Mouse (Mus musculus): ENCODE measurements at regions not wholly inside any gene's neighbourhood (a gene's known extent, or its start where the extent isn't known, plus 50 kb on each side); places are given as distances from the start of the nearest gene placed in this dataset.
A peak's percentile ranks its signal among the peaks of the same experiment; 100 is the strongest.
"Not testable (repeated sequence)": the region's sequence is repeated elsewhere in the genome, so short reads cannot be mapped to it uniquely, and the experiment has no call there.

DNA sequence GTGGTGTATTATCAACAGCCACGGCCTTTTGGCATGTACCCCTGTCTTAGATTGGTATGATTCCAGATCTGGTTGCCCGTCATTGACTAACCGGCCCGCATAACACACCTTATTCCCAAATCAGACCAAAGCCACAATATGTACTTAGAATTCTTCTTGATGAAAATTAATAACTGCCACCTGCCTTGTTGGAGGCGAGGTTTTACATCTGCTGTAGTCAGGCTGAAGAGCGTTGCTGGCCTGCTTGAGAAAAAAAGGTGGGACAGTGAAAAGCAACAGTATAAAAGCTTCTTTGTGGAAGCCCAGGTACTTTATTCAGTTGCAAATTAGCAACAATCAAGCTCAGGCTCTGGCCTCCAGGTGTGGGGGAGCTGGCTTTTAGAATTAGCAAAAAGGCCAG lies 223.6 kb upstream of the Car8 start:
- not testable (repeated sequence) for DNase-seq

DNA sequence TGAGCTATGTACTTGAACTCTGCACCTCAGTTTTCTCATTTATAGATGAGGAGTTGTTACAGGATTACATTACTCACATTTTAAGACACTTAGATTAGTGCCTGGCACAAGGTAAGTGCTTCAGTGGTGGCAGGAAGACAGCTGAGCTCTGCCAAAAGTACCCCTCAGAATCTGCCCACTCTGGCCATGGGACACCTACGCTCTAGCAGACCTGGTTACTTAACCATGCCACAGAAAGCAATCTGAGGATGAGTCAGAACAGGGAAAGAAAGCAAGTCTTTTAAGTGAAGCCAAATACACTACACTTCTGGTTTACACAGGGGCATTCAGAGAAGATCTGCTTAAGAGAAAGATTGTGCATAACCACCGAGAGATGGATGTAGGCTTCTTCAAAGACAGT lies 215.5 kb upstream of the Car8 start:
- no peak for DNase-seq

DNA sequence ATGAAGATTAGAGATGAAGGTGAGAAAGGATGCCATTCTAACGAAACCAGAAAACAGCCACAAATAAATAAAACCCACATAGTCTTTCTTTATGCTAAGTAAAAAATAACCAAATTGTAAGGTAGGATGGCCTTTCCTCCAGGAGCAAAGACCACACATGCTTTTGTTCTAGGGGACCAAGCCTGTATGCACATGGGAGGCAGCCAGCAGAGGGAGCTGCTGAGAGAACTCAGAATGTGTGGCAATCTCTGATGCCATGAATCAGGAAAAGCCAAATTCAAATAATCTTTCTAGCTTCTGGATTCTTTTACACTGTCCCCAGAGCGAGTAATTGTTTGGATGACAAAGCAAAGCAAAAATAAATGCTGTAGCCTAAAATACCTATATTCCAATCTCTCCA lies 193.6 kb upstream of the Car8 start:
- DNase-seq = no peak

DNA sequence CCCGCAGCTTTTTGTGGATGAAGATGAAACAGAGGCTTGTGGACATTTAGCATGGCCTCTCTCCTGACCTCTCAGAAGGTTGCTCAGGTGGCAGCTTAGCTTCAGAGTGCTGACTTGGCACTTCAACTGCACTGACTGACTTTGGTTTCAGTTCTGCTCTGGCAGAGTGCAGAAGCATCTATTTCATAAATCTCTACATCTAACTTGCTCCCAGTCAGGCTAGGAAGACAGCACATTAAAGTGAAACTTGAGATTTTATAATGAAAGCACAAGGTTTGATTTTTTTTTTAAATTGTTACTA lies 192.1 kb upstream of the Car8 start:
- DNase-seq = no peak

DNA sequence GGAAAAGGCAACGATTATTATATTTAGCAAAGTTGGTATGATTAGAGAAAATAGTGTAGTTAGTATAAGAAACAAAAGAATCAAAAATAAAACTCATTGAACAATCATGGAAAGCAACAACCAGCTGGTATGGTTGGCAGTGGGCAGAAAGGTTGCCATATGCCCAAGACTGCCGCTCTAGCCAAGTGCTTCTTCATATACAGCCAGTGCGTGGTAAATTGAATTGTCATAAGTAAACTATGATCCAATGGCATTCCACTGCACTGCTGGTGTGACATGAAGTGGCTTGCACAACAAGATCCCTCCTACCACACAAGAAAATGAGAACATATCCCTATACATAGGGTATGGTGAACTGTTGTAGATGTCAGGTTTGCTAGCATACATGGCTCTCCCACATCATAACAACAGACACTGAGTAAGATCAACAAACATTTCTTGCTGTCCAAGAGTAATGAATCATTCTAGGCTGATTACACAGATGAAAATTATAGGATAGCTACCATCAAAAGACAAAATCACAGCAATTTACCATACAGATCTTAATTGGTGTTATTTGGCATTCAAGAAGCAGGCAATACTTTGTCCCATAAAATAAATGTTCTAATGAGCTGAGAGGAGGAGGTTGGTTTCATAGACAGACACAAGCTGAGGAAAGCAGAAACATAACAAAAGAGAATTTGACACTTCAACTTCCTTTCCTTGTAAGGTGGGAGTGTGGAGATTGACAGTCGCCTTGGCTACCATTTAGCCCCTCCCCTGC lies 191.6 kb upstream of the Car8 start:
- peak; percentile 4 for DNase-seq

DNA sequence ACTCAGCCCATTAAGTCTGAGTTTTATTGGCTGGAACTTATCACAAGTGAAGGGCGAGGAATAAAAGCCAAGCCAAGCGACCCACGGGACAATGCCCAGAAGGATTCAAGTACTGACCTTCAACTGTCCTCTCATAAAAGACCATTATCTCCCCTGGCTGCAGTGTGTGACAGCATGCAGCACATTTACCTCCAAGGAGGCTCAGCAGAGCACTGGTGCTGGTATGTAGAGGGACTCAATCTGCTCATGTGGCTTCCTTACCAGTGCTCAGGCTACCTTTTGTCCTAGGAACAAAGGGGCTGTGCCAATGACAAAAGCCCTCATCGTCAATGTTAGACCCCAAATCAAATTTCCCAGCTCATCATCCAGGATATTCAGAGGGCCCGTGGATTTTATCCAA lies 190.9 kb upstream of the Car8 start:
- DNase-seq = no peak

DNA sequence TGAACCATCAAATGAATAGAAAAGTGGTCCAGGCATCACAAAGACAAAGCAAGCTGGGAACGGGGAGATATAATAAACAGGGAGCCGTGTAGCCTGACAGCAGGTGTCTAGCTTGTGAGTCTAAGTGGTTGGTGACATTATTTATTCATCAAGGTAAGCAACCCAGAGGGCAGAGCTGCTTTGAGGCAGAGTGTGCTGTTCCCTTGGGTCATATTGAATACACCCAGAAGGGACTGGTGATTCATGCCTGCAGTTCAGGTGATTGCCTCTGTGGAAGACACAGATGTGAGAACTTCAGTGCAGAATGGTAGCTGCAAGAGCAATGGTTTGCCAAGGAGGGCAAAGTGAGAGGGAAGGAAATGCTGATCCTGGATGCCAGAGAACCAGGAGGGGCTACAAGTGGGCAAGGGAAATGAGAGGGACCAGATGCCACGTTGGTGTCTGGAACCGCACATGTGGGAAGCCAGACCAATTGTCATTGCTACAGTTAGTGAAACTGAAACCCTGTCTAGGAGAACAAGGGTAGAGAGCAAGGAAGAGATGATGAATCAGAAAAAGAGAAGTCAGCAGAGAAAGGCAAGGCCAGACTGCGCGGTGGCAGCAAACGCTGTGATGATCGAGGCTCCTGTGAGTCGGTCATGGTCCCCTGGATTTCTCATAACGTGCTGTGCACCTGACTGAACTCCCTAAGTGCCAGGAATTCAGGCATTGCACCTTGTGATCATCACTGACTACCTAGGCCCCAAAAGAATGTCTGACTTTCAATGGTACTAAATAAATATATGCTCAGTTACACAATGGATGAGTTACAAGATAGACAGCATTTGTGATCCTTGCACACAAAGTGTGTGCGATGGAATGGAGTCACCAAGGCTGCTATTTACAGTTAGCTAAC lies 190.0 kb upstream of the Car8 start:
- DNase-seq = no peak

DNA sequence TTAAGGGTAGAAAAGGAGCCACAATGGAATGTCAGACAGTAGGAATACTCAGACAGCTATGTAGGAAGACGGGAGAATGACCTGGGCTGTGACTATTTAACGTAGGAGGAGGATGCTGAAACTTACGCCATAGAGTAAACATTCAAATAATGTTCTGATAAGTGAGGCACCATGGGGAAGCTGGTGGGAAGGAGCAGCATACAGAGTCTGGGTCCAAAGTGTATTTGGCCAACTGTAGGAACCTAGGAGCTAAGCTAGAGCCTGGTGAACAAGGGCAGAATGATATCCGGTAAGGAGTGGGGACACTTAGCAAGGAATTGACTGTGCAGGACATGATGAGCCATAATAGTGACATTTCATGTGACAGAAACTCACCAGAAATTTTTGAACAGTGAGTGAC lies 189.0 kb upstream of the Car8 start:
- DNase-seq = no peak

DNA sequence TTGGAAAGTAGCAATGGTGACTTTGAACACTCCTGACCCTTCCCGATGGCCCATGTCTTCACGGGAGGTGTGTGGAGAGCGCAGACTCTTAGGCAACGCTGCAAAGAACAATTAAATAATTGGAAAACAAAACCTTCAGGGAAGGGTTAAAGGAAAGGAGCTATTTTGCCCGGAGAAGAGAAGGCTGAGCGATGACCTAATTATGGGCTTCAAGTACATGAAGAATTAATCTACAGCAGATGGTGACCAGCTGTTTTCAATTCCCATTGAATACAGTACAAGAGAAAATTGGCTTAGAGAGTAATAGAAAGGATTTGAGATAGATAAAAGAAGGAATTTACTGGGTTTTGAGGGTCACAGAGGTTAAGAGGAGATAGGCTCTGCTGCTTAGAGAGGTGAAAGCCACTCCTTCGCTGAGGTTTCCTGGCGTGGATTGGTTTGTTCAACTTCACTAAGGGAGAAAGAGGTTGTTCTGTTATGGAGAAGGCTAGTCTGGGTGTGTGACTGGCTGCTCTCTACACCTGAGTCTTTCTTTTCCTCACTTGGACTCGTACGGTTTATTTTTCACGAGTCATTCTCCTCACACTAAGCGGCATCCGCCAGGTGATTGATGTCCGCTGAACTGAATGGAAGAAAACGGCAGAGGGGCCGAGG lies 184.7 kb upstream of the Car8 start:
- DNase-seq = no peak

DNA sequence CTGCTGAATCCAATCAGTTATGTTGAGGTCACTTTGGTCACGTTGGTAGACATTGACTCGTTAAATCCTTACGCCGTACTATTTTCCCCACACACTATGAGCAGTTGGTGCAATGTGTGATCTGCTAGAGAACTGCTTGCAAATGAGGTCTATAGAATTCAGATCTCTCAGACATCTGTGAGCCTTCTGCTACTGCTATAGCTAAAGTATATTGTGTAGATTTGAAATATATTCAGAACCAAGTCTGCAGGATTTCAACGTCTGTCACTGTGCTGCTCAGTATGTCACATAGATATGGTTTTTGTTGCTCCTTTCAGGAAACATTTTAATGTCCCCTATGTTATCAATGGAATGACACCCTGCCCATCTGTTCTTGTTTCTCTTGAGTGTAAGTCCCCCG lies 182.4 kb upstream of the Car8 start:
- DNase-seq = no peak

DNA sequence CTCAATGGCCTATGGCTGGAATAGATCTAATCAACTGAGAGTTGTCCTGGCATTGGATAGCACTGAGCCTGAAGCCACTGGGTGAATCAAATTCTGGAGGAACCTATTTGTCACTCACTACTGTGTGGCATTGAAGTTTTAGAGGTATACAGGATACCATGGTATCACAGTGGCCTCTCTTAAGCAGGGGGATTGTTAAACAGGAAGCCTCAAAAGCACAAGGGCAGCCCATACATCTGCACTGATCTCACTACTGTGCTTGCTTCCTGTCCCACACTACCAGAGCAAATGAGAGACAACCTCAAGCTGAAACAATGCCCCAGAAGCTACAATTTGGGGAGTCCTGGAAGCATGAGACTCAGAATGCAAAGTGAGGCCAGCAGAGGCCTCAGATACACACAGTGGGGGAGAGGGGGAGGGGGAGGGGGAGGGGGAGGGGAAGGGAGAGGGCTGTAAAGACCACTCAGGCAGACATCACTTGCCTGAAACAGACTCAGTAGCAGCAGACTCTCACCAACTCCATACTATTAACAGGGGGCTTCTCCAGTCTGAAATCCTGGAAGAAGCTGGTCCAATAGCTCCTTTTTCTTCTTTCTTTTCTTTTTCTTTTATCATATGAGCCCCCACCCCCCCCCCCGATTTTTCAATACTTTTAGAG lies 179.7 kb upstream of the Car8 start:
- no peak for DNase-seq

DNA sequence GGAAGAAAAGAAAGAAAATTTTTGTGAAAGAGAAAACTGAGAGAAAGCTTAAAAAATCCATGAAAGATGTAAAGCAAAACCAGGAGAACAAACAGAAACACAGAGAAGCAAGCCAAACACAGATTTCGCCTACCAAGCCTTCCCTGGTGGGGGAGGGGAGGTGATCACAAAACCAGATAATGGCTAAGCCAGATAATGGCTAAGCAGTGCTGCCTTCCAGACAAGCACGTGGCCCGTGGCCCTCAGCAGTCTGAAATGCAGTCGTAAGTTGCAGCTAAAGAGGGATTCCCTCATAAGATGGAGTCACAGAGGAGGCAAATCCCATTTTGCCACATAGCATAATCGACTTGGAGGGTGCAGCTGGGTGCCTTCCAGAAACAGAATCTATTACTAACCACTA lies 179.0 kb upstream of the Car8 start:
- no peak for DNase-seq

DNA sequence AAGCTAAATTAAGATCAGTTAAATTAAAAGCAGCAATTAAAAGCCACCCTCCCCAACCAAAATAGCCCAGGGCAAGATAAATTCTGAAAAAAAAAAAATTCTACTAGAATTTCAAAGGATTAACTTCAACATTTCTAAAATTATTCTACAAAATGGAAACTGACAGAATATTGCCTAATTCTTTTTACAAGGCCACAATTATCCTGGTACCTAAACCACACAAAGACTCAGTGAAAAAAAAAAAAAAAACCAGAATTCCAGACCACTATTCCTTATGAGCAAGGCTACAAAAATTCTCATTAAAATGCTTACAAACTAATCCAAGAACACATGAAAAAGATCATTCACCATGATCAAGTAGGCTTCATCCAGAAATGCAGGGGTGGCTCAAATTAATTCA lies 174.5 kb upstream of the Car8 start:
- no peak for DNase-seq

DNA sequence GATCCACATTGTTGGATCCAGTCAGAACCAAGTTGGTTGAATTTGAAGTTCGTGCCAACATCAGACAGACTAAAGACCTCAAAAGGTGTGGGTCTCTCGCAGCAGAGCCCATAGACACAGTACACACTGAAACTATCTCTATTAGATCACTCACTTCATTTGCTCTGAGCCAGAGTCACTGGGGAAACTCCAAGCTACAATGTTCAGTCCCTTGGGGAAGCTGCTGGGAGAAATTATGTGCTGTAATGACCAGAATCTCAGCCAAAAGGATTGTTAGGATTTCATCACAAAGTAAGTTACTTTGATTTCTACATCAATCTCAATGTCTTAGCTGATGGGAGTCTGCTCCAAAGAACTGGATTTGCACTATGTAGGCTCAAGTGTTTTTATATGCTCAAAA lies 161.2 kb upstream of the Car8 start:
- no peak for DNase-seq

DNA sequence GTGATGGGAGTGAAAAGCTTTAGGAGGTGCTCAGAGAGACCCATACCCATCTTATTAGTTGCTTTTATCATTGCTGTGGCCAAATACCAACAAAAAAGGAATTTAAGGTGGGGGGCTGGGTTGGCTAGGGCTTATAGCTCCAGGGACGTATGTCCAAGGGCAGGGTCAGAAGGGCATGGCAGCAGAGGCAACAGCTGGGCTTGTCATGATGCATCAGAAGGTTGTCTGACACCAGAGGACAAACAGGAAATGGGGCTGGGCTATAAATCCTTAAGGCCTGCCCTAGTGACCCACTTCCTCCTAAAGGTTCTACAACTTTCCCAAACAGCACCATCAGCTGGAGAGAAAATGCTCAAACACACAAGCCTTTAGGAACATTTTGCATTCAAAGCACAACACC lies 160.6 kb upstream of the Car8 start:
- no peak for DNase-seq

DNA sequence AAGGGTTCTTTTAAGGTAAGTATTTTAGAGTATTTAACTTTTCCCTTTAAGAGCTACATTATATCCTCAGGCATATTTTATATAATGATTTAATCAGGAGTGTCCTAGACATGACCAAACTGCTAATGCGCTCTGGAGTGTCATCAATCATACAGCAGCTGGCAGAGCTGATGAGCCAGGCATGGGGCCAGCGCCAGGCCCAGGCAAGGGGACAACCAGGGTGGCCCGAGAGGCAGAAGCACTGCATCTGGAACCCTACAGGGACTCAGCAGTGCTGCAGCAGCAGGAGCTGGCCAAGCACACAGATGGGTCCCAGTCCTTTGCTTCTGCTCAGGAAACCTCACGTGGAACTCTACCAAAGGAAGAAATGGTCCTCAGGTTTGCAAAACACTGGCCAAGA lies 160.1 kb upstream of the Car8 start:
- DNase-seq = no peak

DNA sequence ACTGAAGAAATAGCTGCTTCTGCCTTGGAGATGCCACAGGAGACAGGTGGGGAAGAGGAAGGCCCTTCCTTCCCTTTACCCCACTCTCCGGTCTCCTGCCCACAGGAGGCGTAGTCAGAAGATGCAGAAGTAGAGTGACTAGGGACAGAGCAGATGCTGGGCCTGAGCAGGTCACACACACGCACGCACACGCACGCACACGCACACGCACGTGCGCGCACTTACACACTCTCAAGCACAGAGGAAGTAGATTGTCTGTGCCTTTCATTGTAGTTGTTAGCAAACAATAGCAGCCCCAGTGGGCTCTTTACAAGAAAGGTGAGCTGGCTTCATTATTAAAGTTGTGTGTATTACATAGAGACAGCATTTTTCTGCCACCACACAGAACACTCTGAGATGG lies 144.3 kb upstream of the Car8 start:
- no peak for DNase-seq

DNA sequence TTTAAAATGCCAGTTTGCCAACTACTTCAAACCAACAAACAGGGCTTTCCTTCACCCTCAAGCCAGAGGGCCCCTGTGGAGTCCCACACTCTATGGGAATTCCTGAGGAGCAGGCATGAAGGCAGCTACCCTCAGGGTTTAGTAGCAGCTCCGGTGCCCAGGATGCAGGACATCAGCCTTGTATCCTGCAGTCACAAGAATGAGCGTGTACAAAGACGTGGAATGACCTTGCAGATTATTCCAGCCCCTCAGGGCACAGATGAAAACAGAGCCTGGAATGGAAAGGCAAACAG lies 143.2 kb upstream of the Car8 start:
- DNase-seq = no peak

DNA sequence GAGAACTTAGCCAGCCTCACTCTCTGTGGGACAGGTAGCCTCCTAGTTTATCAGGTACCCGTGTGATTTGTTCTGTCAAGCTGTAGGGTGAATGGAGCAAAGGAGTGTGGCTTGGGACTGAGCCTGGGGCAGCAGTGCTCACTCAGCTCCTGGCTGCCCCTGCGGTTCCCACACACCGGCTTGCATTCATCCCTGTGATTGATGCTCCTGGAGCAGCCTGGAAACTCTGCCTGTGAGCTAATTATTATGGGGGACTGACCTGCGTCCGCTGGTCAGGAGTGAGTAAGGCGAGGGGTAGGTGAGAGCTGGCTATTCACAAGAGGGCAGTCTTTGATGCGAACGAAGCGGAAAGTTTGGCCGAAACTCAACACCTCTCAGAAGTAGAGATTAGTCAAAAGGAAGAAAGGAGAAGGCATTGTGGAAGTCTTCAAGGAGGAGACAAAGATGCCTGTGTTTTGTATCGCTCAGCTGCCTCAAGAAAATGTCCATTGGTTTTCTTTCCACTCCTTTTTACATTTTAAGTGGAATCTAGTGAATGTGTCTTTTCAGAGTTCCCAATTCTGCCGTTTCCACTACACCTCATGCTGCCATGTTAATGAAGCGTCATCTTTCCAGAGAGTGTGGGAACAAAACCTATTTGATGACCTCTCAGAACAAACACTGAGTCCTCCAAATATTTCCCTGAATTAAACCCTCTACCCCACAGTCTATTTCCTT lies 142.7 kb upstream of the Car8 start:
- no peak for DNase-seq

DNA sequence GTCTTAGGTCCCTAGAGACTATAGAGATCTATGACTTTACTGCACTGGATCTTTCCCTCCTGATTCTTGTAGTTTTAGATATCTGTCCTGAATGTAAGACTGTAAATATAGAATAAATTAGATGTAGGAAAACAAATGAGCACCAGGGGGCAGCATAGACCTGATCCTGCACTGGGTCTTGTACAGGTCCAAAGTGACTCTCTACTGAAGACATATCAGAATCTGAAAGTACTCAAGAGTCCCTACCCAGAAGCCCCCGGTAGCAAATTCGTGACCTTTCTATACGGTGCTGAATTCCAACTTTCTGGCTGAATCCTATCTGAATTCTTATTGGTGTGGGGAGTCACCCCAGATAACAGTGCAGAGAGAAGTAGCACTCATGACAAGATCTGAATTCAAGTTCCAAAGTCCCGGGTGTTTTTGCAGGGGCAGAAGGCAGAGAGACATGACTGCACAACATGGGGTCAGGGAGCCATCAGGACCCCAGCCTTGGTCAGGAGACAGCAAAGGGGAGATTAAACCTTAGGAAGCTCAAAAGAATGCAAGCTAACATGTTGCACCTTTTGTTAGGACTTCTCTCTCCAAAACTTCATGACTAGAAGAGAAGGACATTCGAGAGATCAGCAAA lies 142.0 kb upstream of the Car8 start:
- DNase-seq = peak; percentile 36

DNA sequence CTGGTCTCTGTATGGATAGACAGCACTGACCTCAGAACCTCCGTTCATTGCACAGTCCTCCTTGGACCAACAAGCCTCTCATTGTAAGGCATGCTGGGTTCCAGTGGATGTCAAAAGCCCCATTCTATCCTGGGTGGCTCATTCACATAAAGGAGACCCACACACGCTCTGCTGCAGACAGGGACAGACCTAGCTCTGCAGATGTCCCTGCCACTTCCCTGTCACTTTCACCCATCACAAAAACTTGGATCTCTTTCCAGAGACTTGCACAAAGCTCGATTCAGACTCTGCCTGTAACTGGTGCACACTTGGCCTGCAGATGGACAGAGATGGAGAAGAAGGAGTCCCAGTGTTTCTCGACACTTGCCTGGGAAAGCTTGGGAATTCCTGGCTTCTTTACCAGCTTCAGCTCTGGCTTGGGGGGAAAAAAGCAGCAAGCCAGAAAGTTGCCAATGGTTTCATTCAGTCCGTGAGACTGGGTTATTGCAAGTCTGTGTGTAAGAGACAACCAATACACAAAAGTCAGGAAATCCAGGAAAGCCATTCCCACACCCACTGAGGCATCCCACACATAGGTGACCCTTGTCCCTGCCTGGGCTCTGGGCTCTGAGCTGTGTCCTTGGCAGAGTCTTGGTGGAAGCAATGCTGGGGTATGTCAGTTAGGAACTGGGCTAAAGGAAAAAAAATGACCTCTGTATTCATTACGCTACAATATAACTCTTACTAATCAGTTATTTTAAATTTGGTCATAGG lies 136.1 kb upstream of the Car8 start:
- DNase-seq = peak; percentile 66

DNA sequence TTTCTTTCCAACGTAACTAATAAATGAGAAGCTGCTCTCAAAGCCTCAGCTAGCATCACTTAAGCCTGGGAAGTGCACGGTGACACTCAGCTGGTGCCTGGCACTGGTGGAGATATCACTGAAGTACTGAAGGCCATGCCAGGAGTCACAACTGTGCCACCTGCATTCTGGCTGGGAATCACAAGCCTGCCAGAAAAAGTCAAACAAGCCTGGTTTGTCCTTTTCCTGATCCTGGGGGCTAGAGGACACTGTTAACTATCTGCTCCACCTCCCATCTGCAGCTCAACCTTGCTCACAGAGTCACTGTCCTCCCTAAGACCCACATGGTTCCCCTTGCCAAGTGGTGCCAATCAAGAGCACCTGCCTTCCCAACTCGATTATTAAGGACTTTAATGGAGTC lies 135.2 kb upstream of the Car8 start:
- DNase-seq = no peak

Measured in layer of hippocampus, adult 9-11 months (tissue).